Mouse (Mus musculus) liver, adult 2 months (tissue): ENCODE data around the gene Hint2.

Experiments used
- CTCF ChIP-seq: fragments of 200-500 bp; IDR thresholded peaks from 2 replicates; pipeline ENCODE4 v1.5.1; 2011; ENCODE audit warnings: low read depth, low read length, control low read depth
- POLR2A ChIP-seq: fragments of 200-500 bp; IDR thresholded peaks from 2 replicates; pipeline ENCODE4 v1.6.1; 2011; ENCODE audit warnings: low read length, control low read depth; ENCODE audit not compliant: insufficient read depth; ENCODE audit errors: extremely low read depth

DNA sequence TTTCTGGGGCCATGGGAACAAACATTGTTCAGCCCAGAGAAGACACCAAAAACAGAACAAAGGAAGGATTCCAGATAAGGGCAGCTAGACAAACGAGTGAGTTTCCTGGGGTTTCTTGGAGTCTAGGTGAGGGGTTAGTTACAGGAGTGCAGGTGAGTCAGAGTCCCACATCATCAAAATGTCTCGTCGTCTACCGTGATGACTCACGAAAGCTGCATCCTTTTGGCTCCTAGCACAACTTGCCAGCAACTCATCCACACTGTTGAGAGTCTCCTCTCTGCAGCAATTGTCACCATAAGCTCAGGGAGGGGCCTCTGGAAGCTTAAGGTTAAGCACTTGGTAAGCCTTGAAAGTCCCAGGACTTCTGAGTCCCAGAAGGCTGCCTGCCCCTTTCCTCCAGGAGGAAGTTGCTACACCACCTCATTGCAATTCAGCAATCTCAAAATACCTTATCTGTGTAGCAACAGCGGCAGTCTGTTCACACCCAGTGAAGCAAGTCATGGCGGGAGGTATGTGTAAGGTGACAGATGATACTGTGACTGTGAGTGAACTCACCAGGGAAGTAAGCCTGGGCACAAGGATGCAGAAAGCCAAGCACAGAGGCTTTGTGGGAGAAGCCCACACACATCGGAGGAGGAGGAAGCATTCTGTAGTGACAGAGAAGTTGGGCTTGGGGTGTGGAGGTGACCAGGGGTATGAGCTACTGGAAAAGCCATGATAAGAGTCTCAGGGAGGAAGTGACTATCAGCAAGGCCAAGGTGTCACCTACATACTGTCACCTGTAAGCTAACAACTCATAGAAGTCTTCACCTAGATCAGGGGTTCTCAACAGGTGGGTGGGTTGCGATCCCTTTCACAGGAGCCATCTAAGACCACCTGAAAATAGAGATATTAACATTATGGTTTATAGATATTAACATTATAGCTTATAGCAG, 51.2 kb downstream of the Hint2 start:
- TF ChIP-seq POLR2A (no peak), CTCF (no peak)
